ENCODE assay signal across 8 mouse cellular contexts in the genomic region with DNA sequence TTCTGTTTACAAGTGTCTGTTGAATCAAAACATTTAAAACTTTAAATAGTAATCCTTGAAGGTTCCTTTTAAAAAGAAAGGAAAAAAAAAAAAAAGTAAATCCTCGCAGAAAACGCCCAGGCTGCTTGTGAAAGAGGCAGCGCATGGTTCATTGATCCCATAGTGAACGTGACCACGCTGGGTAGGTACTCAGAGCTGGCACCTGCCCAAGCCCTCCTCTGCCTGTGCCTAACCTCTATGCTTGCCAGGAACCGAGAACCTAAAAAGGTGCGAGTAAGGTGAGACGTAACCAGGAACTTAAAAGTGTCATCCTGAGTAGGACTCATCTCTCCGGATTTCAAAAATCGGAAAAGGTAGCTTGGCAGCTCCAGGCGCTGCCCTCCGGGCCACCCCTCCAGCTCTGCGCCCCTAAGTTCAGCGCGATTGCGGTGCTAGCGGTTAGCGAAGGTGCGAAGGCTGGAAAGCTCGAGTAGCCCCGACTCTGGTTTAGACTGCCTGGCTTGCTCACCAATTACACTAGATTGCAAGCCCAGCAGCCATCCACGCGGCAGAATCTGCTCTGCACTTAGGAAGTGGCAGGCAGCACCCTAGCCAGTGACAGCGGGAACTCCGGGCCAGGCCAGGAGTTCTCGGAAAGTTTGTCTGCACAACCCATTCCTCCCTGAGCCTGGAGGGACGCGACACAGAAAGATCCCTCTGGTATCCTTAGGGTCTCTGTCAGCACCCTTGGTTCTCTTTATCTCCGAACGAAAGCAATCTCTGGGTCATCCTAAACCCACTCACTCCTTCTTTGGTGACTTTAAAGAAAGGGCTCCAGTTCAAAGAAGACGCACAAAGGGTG. TPM values are rescaled to one million over a fixed set of nuclear protein-coding genes. Genes with fewer than 3 reads are reported as not detected.
DNase-seq lines count a peak whose midpoint lies in the region; ATAC-seq and TF ChIP-seq lines count a peak whose summit lies in the region.

No protein-coding gene starts in this region.

- peaks cover 0 to 23% of the 10 kb centered on the region in 2 experiments; a peak in 2 of 4 replicates for H3K4me1 ChIP-seq in CH12.LX (ENCODE audit: control insufficient read depth in 1 of 2, insufficient read depth in 2 of 2)
- peaks cover 9% of the 10 kb centered on the region for H3K4me1 ChIP-seq in embryonic facial prominence, embryonic 14.5 days (ENCODE audit: control insufficient read depth, insufficient read depth, low read length)
- peaks cover 19% of the 10 kb centered on the region for H3K4me1 ChIP-seq in hindbrain, embryonic 13.5 days (replicated peaks)
- peaks cover 24% of the 10 kb centered on the region for H3K4me1 ChIP-seq in limb, embryonic 15.5 days
- peaks cover 22% of the 10 kb centered on the region for H3K4me1 ChIP-seq in midbrain, embryonic 12.5 days
- H3K4me1 ChIP-seq in stomach, postnatal 0 days (replicated peaks; ENCODE audit: control insufficient read depth, insufficient read depth): peaks cover 5% of the 10 kb centered on the region

- no peak overlapping the region for H3K9ac ChIP-seq in CH12.LX (ENCODE audit: insufficient read depth, low read depth)
- peak overlapping the region; percentile 54 for H3K9ac ChIP-seq in embryonic facial prominence, embryonic 14.5 days (ENCODE audit: low read depth, low read length)
- H3K9ac ChIP-seq in hindbrain, embryonic 13.5 days: 0 out of 2 replicates have a peak overlapping the region, but pooled peaks have one; percentile 43
- no peak overlapping the region for H3K9ac ChIP-seq in limb, embryonic 15.5 days
- H3K9ac ChIP-seq in midbrain, embryonic 12.5 days (replicated peaks): no peak overlapping the region
- H3K9ac ChIP-seq in stomach, postnatal 0 days (ENCODE audit: low read length): peak overlapping the region; percentile 45

- H3K9me3 ChIP-seq in CH12.LX (replicated peaks; ENCODE audit: low read length): no peaks in the 10 kb centered on the region
- no peaks in the 10 kb centered on the region for H3K9me3 ChIP-seq in embryonic facial prominence, embryonic 14.5 days (ENCODE audit: control insufficient read depth, low read length)
- no peaks in the 10 kb centered on the region for H3K9me3 ChIP-seq in hindbrain, embryonic 13.5 days
- no peaks in the 10 kb centered on the region for H3K9me3 ChIP-seq in limb, embryonic 15.5 days
- H3K9me3 ChIP-seq in midbrain, embryonic 12.5 days: no peaks in the 10 kb centered on the region
- H3K9me3 ChIP-seq in stomach, postnatal 0 days (ENCODE audit: control insufficient read depth, low read length): no peaks in the 10 kb centered on the region

- no peak overlapping the region for H3K4me3 ChIP-seq in CH12.LX (replicated peaks in 1 of 3; ENCODE audit: low read depth in 2 of 3, low read length in 2 of 3, poor library complexity in 1 of 3)
- peak overlapping the region; percentile 35 for H3K4me3 ChIP-seq in embryonic facial prominence, embryonic 14.5 days (ENCODE audit: low read depth, low read length)
- peak overlapping the region; percentile 24 for H3K4me3 ChIP-seq in hindbrain, embryonic 13.5 days
- peak overlapping the region; percentile 33 for H3K4me3 ChIP-seq in limb, embryonic 15.5 days
- peak overlapping the region; percentile 29 for H3K4me3 ChIP-seq in midbrain, embryonic 12.5 days
- H3K4me3 ChIP-seq in stomach, postnatal 0 days (ENCODE audit: low read depth, low read length): peak overlapping the region; percentile 28

- no peak for TF ChIP-seq EP300 in CH12.LX (IDR thresholded peaks at IDR 0.05; ENCODE audit: low read length)
- no peak for TF ChIP-seq EP300 in stomach, postnatal 0 days (optimal IDR thresholded peaks at IDR 0.05)

- WGBS in embryonic facial prominence, embryonic 14.5 days: 1% methylated on average over 31 of the region's 31 CpGs
- 1% methylated on average over 31 of the region's 31 CpGs for WGBS in hindbrain, embryonic 13.5 days
- WGBS in limb, embryonic 15.5 days: 3% methylated on average over 31 of the region's 31 CpGs
- under 1% methylated on average over 31 of the region's 31 CpGs for WGBS in midbrain, embryonic 12.5 days
- WGBS in stomach, postnatal 0 days: 4% methylated on average over 31 of the region's 31 CpGs

- no peaks in the 10 kb centered on the region for H3K27me3 ChIP-seq in CH12.LX (replicated peaks)
- peaks cover 45% of the 10 kb centered on the region for H3K27me3 ChIP-seq in embryonic facial prominence, embryonic 14.5 days (replicated peaks; ENCODE audit: control insufficient read depth, insufficient read depth, low read length)
- H3K27me3 ChIP-seq in hindbrain, embryonic 13.5 days: peaks cover 74% of the 10 kb centered on the region
- peaks cover 42% of the 10 kb centered on the region for H3K27me3 ChIP-seq in limb, embryonic 15.5 days
- peaks cover 66% of the 10 kb centered on the region for H3K27me3 ChIP-seq in midbrain, embryonic 12.5 days
- H3K27me3 ChIP-seq in stomach, postnatal 0 days (ENCODE audit: control insufficient read depth, insufficient read depth, low read length): peaks cover 14% of the 10 kb centered on the region

- no peaks in the 10 kb centered on the region for H3K79me2 ChIP-seq in CH12.LX (replicated peaks; ENCODE audit: control insufficient read depth, extremely low read depth, insufficient read depth, poor library complexity, severe bottlenecking)

- dilution Hi-C loops in CH12.LX (cut with MboI; ENCODE audit: extremely low pct_ligation_motif_present, extremely low pct_unique_long_range_greater_than_20kb, low sequenced_read_pairs): no loop called here

- no peak for TF ChIP-seq RAD21 in CH12.LX (IDR thresholded peaks at IDR 0.05; ENCODE audit: low read depth, low read length)

- H3K4me2 ChIP-seq in CH12.LX (ENCODE audit: insufficient read depth, low read depth, poor library complexity, severe bottlenecking): no peak overlapping the region
- peak overlapping the region; percentile 59 for H3K4me2 ChIP-seq in embryonic facial prominence, embryonic 14.5 days (ENCODE audit: low read depth, low read length)
- H3K4me2 ChIP-seq in hindbrain, embryonic 13.5 days: peak overlapping the region; percentile 50
- peak overlapping the region; percentile 68 for H3K4me2 ChIP-seq in limb, embryonic 15.5 days
- peak overlapping the region; percentile 45 for H3K4me2 ChIP-seq in midbrain, embryonic 12.5 days (replicated peaks)
- H3K4me2 ChIP-seq in stomach, postnatal 0 days (replicated peaks; ENCODE audit: low read depth): peak overlapping the region; percentile 52

- peak; percentile 47 to 53 for DNase-seq in cerebellum, postnatal 14 days
- no peak for DNase-seq in CH12.LX (ENCODE audit: extremely low read depth)
- DNase-seq in embryonic facial prominence, embryonic 14.5 days (ENCODE audit: low spot score): peak; percentile 66
- DNase-seq in stomach, postnatal 0 days (ENCODE audit: low spot score): peak; percentile 43

- no peak for TF ChIP-seq POLR2A in CH12.LX (IDR thresholded peaks at IDR 0.05; ENCODE audit: low read depth, low read length)

- no peak for ATAC-seq in cerebellum, adult (ENCODE audit: insufficient number of reproducible peaks, low FRiP score, low TSS enrichment)
- no peak; the same call in 1 of the 2 replicates for ATAC-seq in embryonic facial prominence, embryonic 14.5 days (ENCODE audit: low read depth)
- no peak for ATAC-seq in hindbrain, embryonic 13.5 days (ENCODE audit: low FRiP score)
- no peak for ATAC-seq in limb, embryonic 15.5 days (ENCODE audit: insufficient number of reproducible peaks, low FRiP score, low TSS enrichment, low read depth)
- 0 out of 2 replicates have a peak, but pooled peaks have one; percentile 16 for ATAC-seq in midbrain, embryonic 12.5 days (ENCODE audit: low FRiP score, low read depth)
- no peak for ATAC-seq in stomach, postnatal 0 days (ENCODE audit: low FRiP score, low TSS enrichment)

- no peaks in the 10 kb centered on the region for H3K36me3 ChIP-seq in CH12.LX (replicated peaks in 1 of 2; ENCODE audit: control insufficient read depth in 1 of 2, insufficient read depth in 1 of 2, low read length in 1 of 2)
- H3K36me3 ChIP-seq in embryonic facial prominence, embryonic 14.5 days (ENCODE audit: control insufficient read depth, insufficient read depth, low read length): no peaks in the 10 kb centered on the region
- no peaks in the 10 kb centered on the region for H3K36me3 ChIP-seq in hindbrain, embryonic 13.5 days
- no peaks in the 10 kb centered on the region for H3K36me3 ChIP-seq in limb, embryonic 15.5 days
- no peaks in the 10 kb centered on the region for H3K36me3 ChIP-seq in midbrain, embryonic 12.5 days
- H3K36me3 ChIP-seq in stomach, postnatal 0 days (ENCODE audit: control insufficient read depth, insufficient read depth, low read length): no peaks in the 10 kb centered on the region

- H3K27ac ChIP-seq in CH12.LX (ENCODE audit: insufficient read depth, low read depth): no peak overlapping the region
- no peak overlapping the region for H3K27ac ChIP-seq in embryonic facial prominence, embryonic 14.5 days (replicated peaks; ENCODE audit: low read depth, low read length)
- no peak overlapping the region for H3K27ac ChIP-seq in hindbrain, embryonic 13.5 days
- no peak overlapping the region for H3K27ac ChIP-seq in limb, embryonic 15.5 days
- H3K27ac ChIP-seq in midbrain, embryonic 12.5 days (replicated peaks): no peak overlapping the region
- H3K27ac ChIP-seq in stomach, postnatal 0 days (replicated peaks): no peak overlapping the region

- in situ Hi-C loops in CH12.LX (cut with MboI; ENCODE audit: low pct_ligation_motif_present, low pct_unique_long_range_greater_than_20kb, low sequenced_read_pairs): no loop called here

- no peak for TF ChIP-seq CTCF in CH12.LX (conservative IDR thresholded peaks at IDR 0.05 in 1 of 2, IDR thresholded peaks at IDR 0.05 in 1 of 2; ENCODE audit: low read depth in 2 of 2, low read length in 2 of 2)
- no peak for TF ChIP-seq CTCF in stomach, postnatal 0 days (IDR thresholded peaks at IDR 0.05; ENCODE audit: low read depth)

TF ChIP-seq in CH12.LX, 34 proteins besides CTCF, POLR2A, EP300 and RAD21 (continues in another document):
- TF ChIP-seq TCF12 (IDR thresholded peaks at IDR 0.05; ENCODE audit: low read depth, low read length) (no peak), BHLHE40 (IDR thresholded peaks at IDR 0.05; ENCODE audit: low read depth, low read length) (0 out of 2 replicates have a peak, but pooled peaks have one; percentile 24), UBTF (IDR thresholded peaks at IDR 0.05; ENCODE audit: low read depth, low read length) (no peak), KAT2A (IDR thresholded peaks at IDR 0.05; ENCODE audit: insufficient replicate concordance, low read length) (no peak), HCFC1 (IDR thresholded peaks at IDR 0.05; ENCODE audit: low read depth, low read length) (no peak)

RNA-seq across cellular contexts. Expression of a gene that starts 1.3 kb away (rescaled TPM):
- 8.0 and 10.9 TPM in 2 replicates for total RNA-seq in CH12.LX (2012; rRNA removed)
- 4.5 and 4.7 TPM in 2 replicates for total RNA-seq in CH12.LX (2014; rRNA removed)
- polyA plus RNA-seq in CH12.LX (2012; ENCODE audit: insufficient read length, low read depth): 12.5 and 13.6 TPM in 2 replicates
- polyA plus RNA-seq in embryonic facial prominence, embryonic 14.5 days (2014; fragmentation: Nextera tagmentation; extraction: Ambion mirVana): 3.1 and 4.0 TPM in 2 replicates
- 0.47 and 0.75 TPM in 2 replicates for polyA plus RNA-seq in hindbrain, embryonic 13.5 days (2015; fragmentation: Nextera tagmentation; extraction: Ambion mirVana)
- 7.1 and 8.2 TPM in 2 replicates for polyA plus RNA-seq in limb, embryonic 15.5 days (2015; fragmentation: Nextera tagmentation; extraction: Ambion mirVana)
- polyA plus RNA-seq in midbrain, embryonic 12.5 days (2016; fragmentation: Nextera tagmentation; extraction: Ambion mirVana): 0.87 and 1.1 TPM in 2 replicates
- 5.9 and 7.3 TPM in 2 replicates for polyA plus RNA-seq in stomach, postnatal 0 days (2015; fragmentation: Nextera tagmentation; extraction: Ambion mirVana)

Comparison
In these comparisons a context has a peak if more than half of its experiments do, and no peak if none do; other contexts are left out.
1. H3K4me3 ChIP-seq: peak in embryonic facial prominence, embryonic 14.5 days (single experiment), hindbrain, embryonic 13.5 days (single experiment), limb, embryonic 15.5 days (single experiment), midbrain, embryonic 12.5 days (single experiment) and stomach, postnatal 0 days (single experiment); none in CH12.LX (0 of 3).
2. H3K9ac ChIP-seq: peak in embryonic facial prominence, embryonic 14.5 days (single experiment), hindbrain, embryonic 13.5 days (single experiment) and stomach, postnatal 0 days (single experiment); none in CH12.LX (single experiment), limb, embryonic 15.5 days (single experiment) and midbrain, embryonic 12.5 days (single experiment).